Mouse (Mus musculus) bone marrow, adult 2 months (tissue): Measurements from ENCODE around the gene Tubb2b.

Experiments
- CTCF ChIP-seq: fragments of 200-500 bp; IDR thresholded peaks from 2 replicates; pipeline ENCODE4 v1.5.1; 2011; ENCODE audit warnings: low read length, control low read depth; ENCODE audit not compliant: control insufficient read depth, insufficient read depth
- POLR2A ChIP-seq: fragments of 200-500 bp; IDR thresholded peaks from 2 replicates; pipeline ENCODE4 v1.6.1; 2011; ENCODE audit warnings: low read depth, mild to moderate bottlenecking, control low read depth, low read length, borderline replicate concordance; ENCODE audit not compliant: control insufficient read depth

GRCm38 (mm10) chr13:34163304-34163975 lies 33.2 kb upstream of the Tubb2b start:
- TF ChIP-seq CTCF (no peak), POLR2A (no peak)
